In the genomic region with DNA sequence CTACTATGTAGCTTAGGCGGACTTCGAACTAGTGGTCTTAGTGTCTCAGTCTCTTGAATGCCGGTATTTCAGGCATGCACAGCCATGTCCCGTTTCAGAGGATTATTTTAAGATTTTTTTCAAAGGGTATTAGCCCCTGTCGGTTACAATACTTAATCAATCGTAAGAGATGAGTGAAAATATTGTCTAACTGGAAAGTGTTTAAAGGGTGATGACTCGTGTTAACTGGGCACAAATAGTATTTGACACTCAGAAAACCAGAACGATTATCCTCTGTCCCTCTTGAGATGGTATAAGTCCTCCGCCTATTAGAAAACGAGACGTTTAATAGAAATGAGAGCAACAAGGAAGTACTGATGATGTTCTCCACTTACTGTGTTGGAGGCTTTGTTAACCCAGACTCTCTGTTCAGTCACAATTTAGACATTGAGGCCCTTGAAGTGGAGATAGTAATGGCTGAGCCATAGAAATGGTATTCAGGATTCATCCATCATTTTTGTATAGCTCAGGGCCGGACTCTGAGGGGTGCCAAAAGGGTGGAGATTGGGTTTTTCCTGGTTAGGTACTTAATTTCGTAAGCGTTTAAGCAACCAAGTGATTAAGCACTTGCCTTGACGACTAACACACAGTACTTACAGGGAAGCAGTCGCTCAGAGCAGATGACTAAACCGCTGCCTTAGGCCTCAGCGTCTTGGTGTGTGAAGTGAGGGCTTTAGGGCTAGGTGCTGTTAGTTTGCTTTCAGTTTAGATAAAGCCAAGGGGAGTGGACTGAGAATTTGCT, we compare ENCODE assay signal across 8 mouse cellular contexts. TPM values are rescaled to one million over a fixed set of nuclear protein-coding genes. Genes with fewer than 3 reads are reported as not detected.
DNase-seq lines count a peak whose midpoint lies in the region; ATAC-seq and TF ChIP-seq lines count a peak whose summit lies in the region.

No protein-coding gene starts in this region.

- no peak for TF ChIP-seq CTCF in lung, embryonic 14.5 days (IDR thresholded peaks at IDR 0.05; ENCODE audit: low read depth)

- H3K9ac ChIP-seq in embryonic facial prominence, embryonic 11.5 days (replicated peaks; ENCODE audit: low read length): peak overlapping the region; percentile 98
- H3K9ac ChIP-seq in hindbrain, embryonic 14.5 days: peak overlapping the region; percentile 99
- H3K9ac ChIP-seq in lung, embryonic 14.5 days: peak overlapping the region; percentile 98

- no peaks in the 10 kb centered on the region for H3K4me1 ChIP-seq in embryonic facial prominence, embryonic 11.5 days (ENCODE audit: control insufficient read depth, insufficient read depth, low read length)
- peaks cover 33% of the 10 kb centered on the region for H3K4me1 ChIP-seq in hindbrain, embryonic 14.5 days (replicated peaks; ENCODE audit: control insufficient read depth, insufficient read depth, low read length)
- peaks cover 18% of the 10 kb centered on the region for H3K4me1 ChIP-seq in lung, embryonic 14.5 days (ENCODE audit: insufficient read depth)

- peak overlapping the region; percentile 80 for H3K4me3 ChIP-seq in embryonic facial prominence, embryonic 11.5 days (ENCODE audit: low read depth, low read length)
- H3K4me3 ChIP-seq in hindbrain, embryonic 14.5 days (replicated peaks; ENCODE audit: low read length): peak overlapping the region; percentile 95
- H3K4me3 ChIP-seq in lung, embryonic 14.5 days (ENCODE audit: low read depth, low read length): peak overlapping the region; percentile 95

- H3K9me3 ChIP-seq in embryonic facial prominence, embryonic 11.5 days (replicated peaks; ENCODE audit: control insufficient read depth, low read length): no peaks in the 10 kb centered on the region
- no peaks in the 10 kb centered on the region for H3K9me3 ChIP-seq in hindbrain, embryonic 14.5 days (ENCODE audit: control insufficient read depth, low read length)
- H3K9me3 ChIP-seq in lung, embryonic 14.5 days (ENCODE audit: low read depth, low read length): no peaks in the 10 kb centered on the region

- 2% methylated on average over 18 of the region's 18 CpGs for WGBS in embryonic facial prominence, embryonic 11.5 days
- under 1% methylated on average over 18 of the region's 18 CpGs for WGBS in hindbrain, embryonic 14.5 days
- under 1% methylated on average over 18 of the region's 18 CpGs for WGBS in lung, embryonic 14.5 days

- no peak for ATAC-seq in embryonic facial prominence, embryonic 11.5 days (replicated peaks; ENCODE audit: insufficient number of reproducible peaks, low FRiP score, low TSS enrichment, low read depth)
- ATAC-seq in hindbrain, embryonic 14.5 days (ENCODE audit: low FRiP score): no peak
- ATAC-seq in lung, embryonic 14.5 days (ENCODE audit: insufficient read depth): no peak

- peak overlapping the region; percentile 73 for H3K4me2 ChIP-seq in embryonic facial prominence, embryonic 11.5 days (ENCODE audit: low read depth, low read length)
- H3K4me2 ChIP-seq in hindbrain, embryonic 14.5 days (replicated peaks): peak overlapping the region; percentile 96
- H3K4me2 ChIP-seq in lung, embryonic 14.5 days: peak overlapping the region; percentile 94

- no peaks in the 10 kb centered on the region for H3K36me3 ChIP-seq in embryonic facial prominence, embryonic 11.5 days (replicated peaks; ENCODE audit: control insufficient read depth, insufficient read depth, low read depth, low read length)
- H3K36me3 ChIP-seq in hindbrain, embryonic 14.5 days (replicated peaks; ENCODE audit: control insufficient read depth, insufficient read depth): no peaks in the 10 kb centered on the region
- peaks cover 8% of the 10 kb centered on the region; the same call in 1 of the 2 replicates for H3K36me3 ChIP-seq in lung, embryonic 14.5 days (ENCODE audit: insufficient read depth)
- H3K36me3 ChIP-seq in splenic B cell, adult 2 months (ENCODE audit: control insufficient read depth, insufficient read depth, low read length, poor library complexity, severe bottlenecking): peaks cover 2% of the 10 kb centered on the region; the same call in 1 of the 2 replicates

- DNase-seq in urinary bladder, postnatal 14 days (ENCODE audit: low spot score): peak; percentile 15
- no peak for DNase-seq in urinary bladder, adult 2 months (ENCODE audit: low spot score)
- DNase-seq in embryonic facial prominence, embryonic 11.5 days (ENCODE audit: low spot score): no peak
- no peak for DNase-seq in hindbrain, embryonic 14.5 days (ENCODE audit: low spot score)
- DNase-seq in lung, embryonic 14.5 days: peak; percentile 52
- peak; percentile 46 for DNase-seq in splenic B cell, adult 2 months (ENCODE audit: low read depth, low spot score)
- no peak for DNase-seq in gastrocnemius, postnatal 36 days
- DNase-seq in frontal cortex, postnatal 10 days (ENCODE audit: low spot score in 2 of 2): no peak

- H3K27me3 ChIP-seq in embryonic facial prominence, embryonic 11.5 days (ENCODE audit: control insufficient read depth, insufficient read depth, low read length): no peaks in the 10 kb centered on the region
- H3K27me3 ChIP-seq in hindbrain, embryonic 14.5 days (ENCODE audit: control insufficient read depth, insufficient read depth, low read length): no peaks in the 10 kb centered on the region
- H3K27me3 ChIP-seq in lung, embryonic 14.5 days (ENCODE audit: insufficient read depth, low read length): no peaks in the 10 kb centered on the region
- H3K27me3 ChIP-seq in splenic B cell, adult 2 months (ENCODE audit: control insufficient read depth, insufficient read depth, low read length, poor library complexity, severe bottlenecking): no peaks in the 10 kb centered on the region

- H3K27ac ChIP-seq in embryonic facial prominence, embryonic 11.5 days (replicated peaks; ENCODE audit: low read depth, low read length): no peak overlapping the region
- H3K27ac ChIP-seq in hindbrain, embryonic 14.5 days: no peak overlapping the region; the same call in 1 of the 2 replicates
- no peak overlapping the region for H3K27ac ChIP-seq in lung, embryonic 14.5 days (ENCODE audit: low read depth)

- intact Hi-C loops in gastrocnemius, postnatal 36 days (cut with DNase I): no loop called here

RNA-seq across cellular contexts. Expression of a gene that starts 2.4 kb away (rescaled TPM):
- polyA plus RNA-seq in urinary bladder, adult 2 months (2012; rRNA removed): 18.5 and 24.3 TPM in 2 replicates
- 6.0 and 6.6 TPM in 2 replicates for polyA plus RNA-seq in embryonic facial prominence, embryonic 11.5 days (2014; fragmentation: Nextera tagmentation; extraction: Ambion mirVana)
- 6.0 and 7.8 TPM in 2 replicates for polyA plus RNA-seq in hindbrain, embryonic 14.5 days (2014; fragmentation: Nextera tagmentation; extraction: Ambion mirVana)
- polyA plus RNA-seq in lung, embryonic 14.5 days (2014; fragmentation: Nextera tagmentation; extraction: Ambion mirVana): 7.4 and 8.4 TPM in 2 replicates
- 10 to 100 TPM; 19.6 to 27.2 TPM for total RNA-seq in gastrocnemius, postnatal 36 days (2021)

RNA-seq across cellular contexts. Expression of a gene that starts 41.6 kb away (rescaled TPM):
- 56.6 and 61.2 TPM in 2 replicates for polyA plus RNA-seq in urinary bladder, adult 2 months (2012; rRNA removed)
- 14.7 and 14.9 TPM in 2 replicates for polyA plus RNA-seq in embryonic facial prominence, embryonic 11.5 days (2014; fragmentation: Nextera tagmentation; extraction: Ambion mirVana)
- polyA plus RNA-seq in hindbrain, embryonic 14.5 days (2014; fragmentation: Nextera tagmentation; extraction: Ambion mirVana): 24.2 and 24.9 TPM in 2 replicates
- 22.3 and 22.4 TPM in 2 replicates for polyA plus RNA-seq in lung, embryonic 14.5 days (2014; fragmentation: Nextera tagmentation; extraction: Ambion mirVana)
- total RNA-seq in gastrocnemius, postnatal 36 days (2021): 10 to 100 TPM; 52.6 to 58.4 TPM

Comparison
In these comparisons a context has a peak if more than half of its experiments do, and no peak if none do; other contexts are left out.
1. DNase-seq: peak in urinary bladder, postnatal 14 days (single experiment), lung, embryonic 14.5 days (single experiment) and splenic B cell, adult 2 months (single experiment); none in urinary bladder, adult 2 months (single experiment), embryonic facial prominence, embryonic 11.5 days (single experiment), hindbrain, embryonic 14.5 days (single experiment), gastrocnemius, postnatal 36 days (0 of 2) and frontal cortex, postnatal 10 days (0 of 2).
2. Peak in every context shown above with its lines, with median percentiles within 50 percentile points of each other: H3K4me2 ChIP-seq, H3K4me3 ChIP-seq and H3K9ac ChIP-seq.